Mouse (Mus musculus) right cerebral cortex, postnatal 25 days (tissue): Measurements from ENCODE around the gene Actn4.
"Not testable (repeated sequence)": the region's sequence is repeated elsewhere in the genome, so short reads cannot be mapped to it uniquely, and the experiment has no call there.

Experiments
- DNase-seq: peaks from one replicate; pipeline ENCODE4 v3.0.0; 2022

The Actn4 gene

GRCm38 (mm10) chr7:28969672-28970394 lies 7.7 kb upstream of the Actn4 start:
- no peak for DNase-seq

DNA sequence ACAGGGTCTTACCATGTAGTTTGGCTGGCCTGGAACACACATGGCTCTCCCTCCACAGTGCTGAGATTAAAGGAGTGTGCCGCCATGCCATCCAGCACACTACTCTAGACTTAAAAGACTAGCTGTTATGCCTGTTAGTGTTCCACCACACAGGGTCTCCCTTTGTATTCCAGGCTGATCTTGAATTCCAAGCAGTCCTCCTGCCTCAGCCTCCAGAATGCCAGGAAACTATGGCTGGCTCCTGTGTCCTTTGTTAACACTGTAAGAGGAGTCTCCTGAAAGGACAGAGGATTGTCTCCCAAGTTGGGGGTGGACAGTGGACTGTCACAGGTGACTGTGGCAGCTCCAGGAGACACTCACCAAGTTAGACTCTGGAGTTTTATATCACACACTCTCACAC lies 7.1 kb upstream of the Actn4 start:
- DNase-seq: no peak

DNA sequence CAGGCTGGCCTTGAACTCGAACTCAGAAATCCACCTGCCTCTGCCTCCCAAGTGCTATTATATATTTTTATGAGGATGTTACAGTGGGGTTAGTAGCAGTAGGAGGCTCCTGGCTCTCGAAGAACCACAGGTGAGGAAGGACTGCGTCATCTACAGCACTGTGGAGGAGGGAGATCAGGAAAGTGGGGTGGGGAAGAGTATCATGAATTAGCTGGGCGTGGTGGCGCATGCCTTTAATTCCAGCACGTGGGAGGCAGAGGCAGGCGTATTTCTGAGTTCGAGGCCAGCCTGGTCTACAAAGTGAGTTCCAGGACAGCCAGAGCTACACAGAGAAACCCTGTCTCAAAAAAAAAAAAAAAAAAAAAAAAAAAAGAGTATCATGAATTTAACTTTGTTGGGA lies 6.0 kb upstream of the Actn4 start:
- DNase-seq: not testable (repeated sequence)

GRCm38 (mm10) chr7:28966751-28967505 lies 4.8 kb upstream of the Actn4 start:
- DNase-seq: no peak

DNA sequence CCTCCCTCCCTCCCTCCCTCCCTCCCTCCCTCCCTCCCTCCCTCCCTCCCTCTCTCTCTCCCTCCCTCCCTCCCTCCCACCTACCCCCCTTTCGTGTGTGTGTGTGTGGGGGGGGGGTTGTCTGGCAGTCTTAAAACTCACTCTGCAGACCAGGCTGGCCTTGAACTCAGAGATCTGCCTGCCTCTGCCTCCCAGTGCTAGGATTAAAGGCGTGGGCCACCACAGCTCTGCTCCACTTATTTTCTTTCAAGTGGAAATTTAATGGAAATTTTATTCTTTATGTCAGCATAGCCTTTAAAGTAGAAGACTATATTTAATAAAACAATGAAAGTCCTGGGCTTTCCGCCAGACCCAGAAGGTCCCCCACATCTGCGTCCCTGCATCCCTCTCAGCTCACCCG lies 4.0 kb upstream of the Actn4 start:
- no peak for DNase-seq

DNA sequence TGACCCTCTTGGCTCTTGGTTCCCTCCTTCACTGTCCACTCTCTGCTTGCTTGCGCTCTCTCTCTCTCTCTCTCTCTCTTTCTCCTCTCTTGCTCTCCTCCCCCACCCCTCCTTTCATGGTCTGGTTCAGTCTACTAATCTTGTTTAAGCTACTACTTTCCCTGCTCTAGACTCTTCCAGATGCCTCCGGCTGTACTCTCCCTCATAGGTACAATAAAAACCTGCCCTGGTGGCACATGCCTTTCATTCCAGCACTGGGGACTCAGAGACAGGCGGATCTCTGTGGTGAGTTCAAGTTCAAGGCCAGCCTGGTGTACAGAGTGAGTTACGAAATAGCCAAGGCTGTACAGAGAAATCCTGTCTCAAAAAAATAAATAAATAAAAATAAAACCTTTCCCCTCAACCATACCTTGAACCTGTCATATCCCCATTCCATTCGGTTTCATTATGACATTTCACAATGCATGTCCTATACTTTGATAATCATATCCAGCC lies 3.3 kb upstream of the Actn4 start:
- no peak for DNase-seq

- DNase-seq: no peak
These were observed 1.3 kb upstream of the Actn4 start for GRCm38 (mm10) chr7:28963399-28963923.

DNA sequence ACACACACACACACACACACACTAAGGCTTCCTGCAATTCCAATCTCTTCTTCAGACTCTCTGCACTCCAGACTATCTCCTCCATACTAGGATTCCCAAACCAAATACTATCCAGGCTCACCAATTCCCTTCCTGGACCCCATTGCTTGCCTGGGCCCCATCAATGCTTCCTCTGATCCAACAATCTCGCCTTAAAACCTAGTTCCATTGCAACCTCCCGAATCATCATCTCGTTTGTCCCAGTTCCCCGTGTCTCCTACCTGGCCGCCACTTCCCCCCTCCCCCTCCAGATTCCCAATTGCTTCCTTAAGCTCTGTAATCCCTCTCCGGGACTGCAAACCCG lies 585 bp downstream of the Actn4 start:
- DNase-seq: no peak

GRCm38 (mm10) chr7:28960354-28961046 lies 1.6 kb downstream of the Actn4 start:
- no peak for DNase-seq

- no peak for DNase-seq
These were observed 2.6 kb downstream of the Actn4 start for GRCm38 (mm10) chr7:28959505-28960045.

- DNase-seq: no peak
These were observed 3.4 kb downstream of the Actn4 start for GRCm38 (mm10) chr7:28958770-28959169.

- no peak for DNase-seq
These were observed 4.0 kb downstream of the Actn4 start for GRCm38 (mm10) chr7:28957997-28958725.

DNA sequence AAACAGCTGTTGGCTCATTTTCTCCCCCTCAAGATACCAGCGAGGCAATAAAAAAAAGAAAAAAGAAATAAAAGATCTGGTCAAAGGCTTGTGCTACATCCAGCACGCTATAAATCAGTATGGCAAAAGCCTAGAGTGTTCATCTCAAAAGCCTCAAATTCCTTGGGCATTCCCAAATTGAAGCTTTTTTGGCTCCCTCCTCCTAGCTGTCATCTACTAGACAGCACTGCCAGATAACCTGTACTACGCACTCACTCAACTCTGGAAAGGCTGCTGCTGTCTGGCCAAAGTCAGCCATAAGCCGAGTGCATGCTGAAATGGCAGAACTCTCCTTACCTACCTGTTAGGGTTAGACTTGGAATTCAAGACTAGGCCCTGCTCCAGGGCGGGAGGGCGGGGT lies 4.9 kb downstream of the Actn4 start:
- DNase-seq: no peak

DNA sequence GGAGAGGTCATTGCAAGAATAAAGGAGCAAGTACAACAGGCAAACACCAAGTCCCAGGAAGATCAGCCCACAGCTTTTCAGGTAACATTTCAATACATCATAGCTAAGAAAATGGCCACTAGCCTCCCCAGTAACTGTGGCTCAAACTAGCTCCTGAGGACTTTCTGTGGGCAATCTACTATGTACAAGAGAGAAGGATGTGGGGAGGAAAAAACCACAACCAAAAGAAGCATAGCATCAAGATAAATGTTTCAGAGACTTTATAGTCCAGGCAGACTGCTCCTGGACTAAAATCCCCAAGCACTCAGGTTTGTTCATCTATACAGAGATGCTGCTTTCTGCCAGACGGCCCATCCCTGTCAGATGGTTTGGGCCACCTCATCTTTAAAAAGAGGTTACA lies 5.9 kb downstream of the Actn4 start:
- no peak for DNase-seq

GRCm38 (mm10) chr7:28955295-28955897 lies 6.7 kb downstream of the Actn4 start:
- DNase-seq: no peak

- DNase-seq: no peak
These were observed 7.4 kb downstream of the Actn4 start for GRCm38 (mm10) chr7:28954773-28955172.

DNA sequence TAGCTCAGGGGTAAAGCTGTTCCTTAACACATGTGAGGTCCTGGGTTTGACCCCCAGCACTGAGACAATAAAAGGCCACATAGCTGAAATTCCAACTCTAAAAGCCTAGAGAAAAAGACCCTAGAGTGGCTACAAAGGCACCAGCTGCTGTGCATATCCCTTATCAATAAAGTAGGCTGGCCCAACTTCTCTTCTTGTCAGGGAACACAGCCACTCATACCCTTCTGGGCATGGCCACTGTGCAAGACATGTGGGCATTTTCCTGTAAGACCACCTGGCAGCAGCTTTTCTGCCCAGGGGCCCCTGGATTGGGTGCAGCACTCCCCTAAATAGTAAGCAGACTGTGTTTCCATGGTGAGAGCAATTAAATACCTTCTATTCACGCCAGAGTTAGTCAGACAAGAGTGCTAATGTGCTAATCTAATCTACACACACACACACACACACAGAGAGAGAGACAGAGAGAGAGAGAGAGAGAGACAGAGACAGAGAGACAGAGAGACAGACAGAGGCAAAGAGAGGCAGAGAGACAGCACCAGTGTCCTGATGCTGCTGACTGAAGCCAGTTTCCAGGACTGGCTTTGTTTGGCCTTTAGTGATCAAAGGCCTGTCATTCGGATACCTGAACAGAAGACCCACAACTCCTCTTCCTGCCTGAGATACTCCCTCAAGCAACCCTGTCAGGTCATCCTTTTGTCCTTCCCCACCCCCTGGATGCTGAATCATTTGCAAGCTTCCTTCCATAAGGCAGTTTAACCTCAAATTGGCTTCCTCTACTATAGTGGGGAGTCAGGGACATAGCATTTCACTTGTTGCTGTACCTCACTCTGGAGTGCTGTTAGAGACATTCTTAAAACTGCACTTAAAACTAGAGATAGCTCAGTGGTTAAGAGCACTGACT lies 8.4 kb downstream of the Actn4 start:
- DNase-seq: no peak

DNA sequence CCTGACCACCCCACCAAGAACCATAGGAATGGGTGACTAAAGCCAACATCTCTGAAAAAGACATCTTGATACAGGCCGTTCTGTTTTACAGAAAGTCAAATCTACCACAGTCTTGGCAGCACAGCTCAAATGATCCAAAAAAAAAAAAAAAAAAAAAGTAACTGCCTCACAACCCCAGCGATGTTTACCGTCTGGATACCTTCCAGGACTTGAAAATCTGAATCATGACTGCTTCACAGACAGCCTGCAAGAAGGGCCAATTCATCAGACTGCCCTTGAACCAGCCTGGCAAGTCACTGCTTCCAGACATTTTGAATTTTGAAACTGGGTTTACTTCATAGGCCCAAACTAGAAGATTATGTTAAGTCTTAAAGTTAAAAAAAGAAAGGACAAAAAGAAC lies 9.4 kb downstream of the Actn4 start:
- no peak for DNase-seq

- DNase-seq: no peak
These were observed 10.4 kb downstream of the Actn4 start for GRCm38 (mm10) chr7:28951764-28952163.

- DNase-seq: no peak
These were observed 11.6 kb downstream of the Actn4 start for GRCm38 (mm10) chr7:28950346-28951037.
